Mouse (Mus musculus) bone marrow, adult 2 months (tissue): ENCODE results near the gene Spata48.

ENCODE experiments used
- CTCF ChIP-seq: fragments of 200-500 bp; IDR thresholded peaks from 2 replicates; pipeline ENCODE4 v1.5.1; 2011; ENCODE audit warnings: low read length, control low read depth; ENCODE audit not compliant: control insufficient read depth, insufficient read depth
- POLR2A ChIP-seq: fragments of 200-500 bp; IDR thresholded peaks from 2 replicates; pipeline ENCODE4 v1.6.1; 2011; ENCODE audit warnings: low read depth, mild to moderate bottlenecking, control low read depth, low read length, borderline replicate concordance; ENCODE audit not compliant: control insufficient read depth

GRCm38 (mm10) chr11:11468924-11469323, 7.0 kb downstream of the Spata48 start:
- TF ChIP-seq POLR2A = no peak
- no peak for TF ChIP-seq CTCF
